Comparison of ENCODE assay signal across 32 mouse cellular contexts in the genomic region with DNA sequence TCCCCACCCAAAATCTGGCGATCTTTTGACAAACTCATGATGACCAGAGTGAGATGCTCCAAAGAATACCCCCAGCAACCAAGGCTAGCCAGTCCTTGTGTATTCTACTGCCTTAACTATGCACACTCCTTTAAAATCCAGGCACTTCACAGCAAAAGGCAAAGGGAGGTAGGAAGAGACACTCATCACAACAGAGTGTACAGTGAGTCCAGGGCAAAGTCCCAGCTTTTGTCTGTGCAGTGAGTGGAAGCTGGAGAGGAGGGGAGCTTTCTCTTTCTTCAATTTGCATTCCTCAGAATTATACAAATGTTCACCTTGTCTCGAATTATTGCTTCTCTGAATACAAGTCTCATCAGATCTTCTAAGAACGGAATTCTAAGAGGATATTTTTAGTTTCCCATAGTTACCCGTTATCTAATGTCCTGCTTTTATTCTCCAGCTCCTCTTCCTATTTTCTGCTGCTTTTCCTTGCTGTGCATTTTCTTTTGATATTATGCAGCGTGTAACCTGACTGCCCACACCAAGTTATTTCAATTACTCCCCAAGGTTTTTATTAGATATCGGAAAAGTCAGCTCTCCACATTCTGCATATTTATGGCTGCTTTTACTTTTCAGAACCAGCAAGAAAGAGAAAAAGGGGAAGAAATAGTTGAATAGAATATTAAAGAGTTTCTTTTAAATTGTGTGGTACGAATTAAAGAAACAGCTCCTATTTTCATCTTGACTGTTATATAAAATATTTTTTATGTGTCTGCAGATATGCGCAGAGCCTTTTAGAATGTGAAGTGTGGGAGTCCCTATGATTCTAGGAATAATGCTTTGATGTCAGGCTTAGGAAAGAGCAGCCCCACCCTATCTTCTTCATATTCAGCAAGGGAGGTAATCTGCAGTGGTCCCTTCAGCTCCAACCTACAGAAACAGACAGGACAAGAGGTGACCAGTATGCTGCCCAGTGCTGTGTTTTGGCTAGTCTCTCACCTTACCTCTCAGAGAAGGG.
DNase-seq lines count a peak whose midpoint lies in the region; ATAC-seq and TF ChIP-seq lines count a peak whose summit lies in the region.
"Had no signal": no experiment of that assay in that cellular context is flagged by ENCODE, and none has a peak within 500 bp of the region (broad histone marks: within the 10 kb centered on the region; RNA-seq: fewer than 3 reads in every experiment).

No protein-coding gene starts in this region.

- TF ChIP-seq CTCF in forebrain, postnatal 0 days (IDR thresholded peaks at IDR 0.05; ENCODE audit: low read depth), result no peak

- no peaks in the 10 kb centered on the region for H3K4me1 ChIP-seq in forebrain, postnatal 0 days (ENCODE audit: insufficient read depth)
- H3K4me1 ChIP-seq in forebrain, embryonic 12.5 days, result no peaks in the 10 kb centered on the region
- H3K4me1 ChIP-seq in midbrain, embryonic 15.5 days, result no peaks in the 10 kb centered on the region
- H3K4me1 ChIP-seq in midbrain, embryonic 13.5 days (replicated peaks), result no peaks in the 10 kb centered on the region
- H3K4me1 ChIP-seq: embryonic facial prominence, embryonic 12.5 days; heart, embryonic 10.5 days; heart, embryonic 15.5 days; limb, embryonic 10.5 days; limb, embryonic 15.5 days; liver, embryonic 13.5 days; neural tube, embryonic 15.5 days; stomach, embryonic 15.5 days had no signal

- no peak for DNase-seq in forebrain, postnatal 0 days
- DNase-seq in kidney, postnatal 36 days, result peak; percentile 20 to 47
- no peak for DNase-seq in kidney, postnatal 14 days
- DNase-seq: adrenal gland, adult 8-10 months; cerebellum, adult 11 months; cerebellum, adult 9-10 months; cerebellum, postnatal 36 days; embryo, embryonic 11 days; gastrocnemius, postnatal 25 days; heart, adult 11 months; kidney, adult 18-20 months; layer of hippocampus, postnatal 36 days; liver, embryonic 13.5 days; lung, adult 18-20 months; retina, postnatal 1 day; right cerebral cortex, postnatal 14 days; thymus, postnatal 14 days had no signal

- H3K9me3 ChIP-seq in forebrain, postnatal 0 days (ENCODE audit: low read length), result no peaks in the 10 kb centered on the region
- H3K9me3 ChIP-seq in forebrain, embryonic 12.5 days, result no peaks in the 10 kb centered on the region
- no peaks in the 10 kb centered on the region for H3K9me3 ChIP-seq in midbrain, embryonic 15.5 days
- H3K9me3 ChIP-seq in midbrain, embryonic 13.5 days, result no peaks in the 10 kb centered on the region
- H3K9me3 ChIP-seq: embryonic facial prominence, embryonic 12.5 days; G1E; heart, embryonic 10.5 days; heart, embryonic 15.5 days; limb, embryonic 10.5 days; limb, embryonic 15.5 days; liver, embryonic 13.5 days; neural tube, embryonic 15.5 days; stomach, embryonic 15.5 days had no signal

- no peak overlapping the region for H3K4me2 ChIP-seq in forebrain, postnatal 0 days (ENCODE audit: low read depth)
- H3K4me2 ChIP-seq in forebrain, embryonic 12.5 days, result no peak overlapping the region
- no peak overlapping the region for H3K4me2 ChIP-seq in midbrain, embryonic 15.5 days
- no peak overlapping the region for H3K4me2 ChIP-seq in midbrain, embryonic 13.5 days (replicated peaks)
- H3K4me2 ChIP-seq: embryonic facial prominence, embryonic 12.5 days; heart, embryonic 15.5 days; limb, embryonic 15.5 days; liver, embryonic 13.5 days; neural tube, embryonic 15.5 days; stomach, embryonic 15.5 days had no signal

- WGBS in forebrain, postnatal 0 days, result 77% methylated on average over 8 of the region's 8 CpGs
- 83% methylated on average over 8 of the region's 8 CpGs for WGBS in forebrain, embryonic 12.5 days
- 70% methylated on average over 8 of the region's 8 CpGs for WGBS in midbrain, embryonic 15.5 days
- 80% methylated on average over 8 of the region's 8 CpGs for WGBS in midbrain, embryonic 13.5 days

- H3K9ac ChIP-seq in forebrain, postnatal 0 days, result no peak overlapping the region
- no peak overlapping the region for H3K9ac ChIP-seq in forebrain, embryonic 12.5 days
- no peak overlapping the region for H3K9ac ChIP-seq in midbrain, embryonic 15.5 days
- H3K9ac ChIP-seq in midbrain, embryonic 13.5 days (replicated peaks), result no peak overlapping the region
- H3K9ac ChIP-seq: embryonic facial prominence, embryonic 12.5 days; heart, embryonic 15.5 days; limb, embryonic 15.5 days; liver, embryonic 13.5 days; neural tube, embryonic 15.5 days; stomach, embryonic 15.5 days had no signal

- no peak overlapping the region for H3K27ac ChIP-seq in forebrain, postnatal 0 days (ENCODE audit: low read depth, low read length)
- H3K27ac ChIP-seq in forebrain, embryonic 12.5 days, result no peak overlapping the region
- peak overlapping the region; percentile 22; the same call in 1 of the 2 replicates for H3K27ac ChIP-seq in midbrain, embryonic 15.5 days
- no peak overlapping the region for H3K27ac ChIP-seq in midbrain, embryonic 13.5 days
- H3K27ac ChIP-seq: embryonic facial prominence, embryonic 12.5 days; heart, embryonic 10.5 days; heart, embryonic 15.5 days; limb, embryonic 10.5 days; limb, embryonic 15.5 days; liver, embryonic 13.5 days; macrophage; neural tube, embryonic 15.5 days; stomach, embryonic 15.5 days had no signal

- no peaks in the 10 kb centered on the region for H3K27me3 ChIP-seq in forebrain, postnatal 0 days (ENCODE audit: insufficient read depth, low read length)
- no peaks in the 10 kb centered on the region for H3K27me3 ChIP-seq in forebrain, embryonic 12.5 days
- H3K27me3 ChIP-seq in midbrain, embryonic 15.5 days (replicated peaks), result no peaks in the 10 kb centered on the region
- no peaks in the 10 kb centered on the region for H3K27me3 ChIP-seq in midbrain, embryonic 13.5 days
- H3K27me3 ChIP-seq: embryonic facial prominence, embryonic 12.5 days; heart, embryonic 15.5 days; limb, embryonic 15.5 days; liver, embryonic 13.5 days; neural tube, embryonic 15.5 days; stomach, embryonic 15.5 days had no signal

- no peak overlapping the region for H3K4me3 ChIP-seq in forebrain, postnatal 0 days (ENCODE audit: low read depth, low read length)
- no peak overlapping the region for H3K4me3 ChIP-seq in forebrain, embryonic 12.5 days (replicated peaks)
- H3K4me3 ChIP-seq in midbrain, embryonic 15.5 days, result no peak overlapping the region
- H3K4me3 ChIP-seq in midbrain, embryonic 13.5 days (replicated peaks), result no peak overlapping the region
- H3K4me3 ChIP-seq: embryonic facial prominence, embryonic 12.5 days; heart, embryonic 10.5 days; heart, embryonic 15.5 days; limb, embryonic 10.5 days; limb, embryonic 15.5 days; liver, embryonic 13.5 days; neural tube, embryonic 15.5 days; stomach, embryonic 15.5 days had no signal

- 0 out of 2 replicates have a peak, but pooled peaks have one; percentile 23 for ATAC-seq in forebrain, postnatal 0 days
- ATAC-seq in forebrain, embryonic 12.5 days (ENCODE audit: low FRiP score), result no peak
- peak; percentile 71; the same call in 1 of the 2 replicates for ATAC-seq in midbrain, embryonic 15.5 days (replicated peaks)
- ATAC-seq in midbrain, embryonic 13.5 days, result no peak
- ATAC-seq in CD4-positive, CD25-positive, alpha-beta regulatory T cell, adult 4 months, result no peak
- ATAC-seq: hindbrain, embryonic 16.5 days; lung, postnatal 0 days had no signal

- no peaks in the 10 kb centered on the region for H3K36me3 ChIP-seq in forebrain, postnatal 0 days (ENCODE audit: insufficient read depth)
- no peaks in the 10 kb centered on the region for H3K36me3 ChIP-seq in forebrain, embryonic 12.5 days (replicated peaks)
- H3K36me3 ChIP-seq in midbrain, embryonic 15.5 days (replicated peaks), result no peaks in the 10 kb centered on the region
- no peaks in the 10 kb centered on the region for H3K36me3 ChIP-seq in midbrain, embryonic 13.5 days
- H3K36me3 ChIP-seq: embryonic facial prominence, embryonic 12.5 days; G1E; heart, embryonic 10.5 days; heart, embryonic 15.5 days; limb, embryonic 10.5 days; limb, embryonic 15.5 days; liver, embryonic 13.5 days; neural tube, embryonic 15.5 days; stomach, embryonic 15.5 days had no signal

Comparison
In these comparisons a context has a peak if more than half of its experiments do, and no peak if none do; other contexts are left out.
1. ATAC-seq: peak in forebrain, postnatal 0 days (single experiment) and midbrain, embryonic 15.5 days (single experiment); none in forebrain, embryonic 12.5 days (single experiment), midbrain, embryonic 13.5 days (single experiment) and CD4-positive, CD25-positive, alpha-beta regulatory T cell, adult 4 months (single experiment).
2. DNase-seq: peak in kidney, postnatal 36 days (2 of 2); none in forebrain, postnatal 0 days (single experiment) and kidney, postnatal 14 days (single experiment).